Mouse (Mus musculus) embryonic facial prominence, embryonic 11.5 days (tissue): ENCODE data around the gene Arrdc4. TPM values are rescaled to one million over a fixed set of nuclear protein-coding genes. Genes with fewer than 3 reads are reported as not detected.

Source experiments
- ATAC-seq: fragments of 200-750 bp; cut with Nextera tagmentation; replicated peaks from 2 replicates; pipeline ENCODE4 v1.8.0; 2017; ENCODE audit warnings: low read depth; ENCODE audit not compliant: insufficient number of reproducible peaks, low FRiP score, low TSS enrichment
- DNase-seq: peaks from one replicate; pipeline ENCODE4 v3.0.0-alpha.2; 2015; ENCODE audit warnings: low spot score
- H3K27ac ChIP-seq: fragments of 300-500 bp; sonication (generic); replicated peaks from 2 replicates; pipeline ENCODE4 v1.5.1; 2014; ENCODE audit warnings: mild to moderate bottlenecking, low read depth, low read length, control low read depth
- H3K27me3 ChIP-seq: fragments of 300-500 bp; sonication (generic); 2 replicates; pipeline ENCODE4 v1.6.1; 2014; ENCODE audit warnings: mild to moderate bottlenecking, low read length, moderate library complexity, mixed read lengths; ENCODE audit not compliant: control insufficient read depth, insufficient read depth
- H3K36me3 ChIP-seq: fragments of 300-500 bp; sonication (generic); replicated peaks from 2 replicates; pipeline ENCODE4 v1.6.1; 2014; ENCODE audit warnings: low read depth, mild to moderate bottlenecking, low read length, moderate library complexity, mixed read lengths; ENCODE audit not compliant: control insufficient read depth, insufficient read depth
- H3K4me1 ChIP-seq: fragments of 300-500 bp; sonication (generic); 2 replicates; pipeline ENCODE4 v1.6.1; 2014; ENCODE audit warnings: low read length, mixed read lengths; ENCODE audit not compliant: control insufficient read depth, insufficient read depth
- H3K4me2 ChIP-seq: fragments of 300-500 bp; sonication (generic); 2 replicates; pipeline ENCODE4 v1.6.1; 2014; ENCODE audit warnings: low read depth, mild to moderate bottlenecking, control low read depth, low read length, moderate library complexity
- H3K4me3 ChIP-seq: fragments of 300-500 bp; sonication (generic); 2 replicates; pipeline ENCODE4 v1.5.1; 2014; ENCODE audit warnings: low read depth, low read length, control low read depth
- H3K9ac ChIP-seq: fragments of 300-500 bp; sonication (generic); replicated peaks from 2 replicates; pipeline ENCODE4 v1.6.1; 2014; ENCODE audit warnings: mild to moderate bottlenecking, control low read depth, low read length
- H3K9me3 ChIP-seq: fragments of 300-500 bp; sonication (generic); replicated peaks from 2 replicates; pipeline ENCODE4 v1.6.1; 2016; ENCODE audit warnings: mild to moderate bottlenecking, low read length, inconsistent platforms, mixed read lengths; ENCODE audit not compliant: control insufficient read depth
- WGBS: fragments of 180-500 bp; shearing (Covaris S2); extraction: QIAGEN DNeasy Blood & Tissue Kit; methylation state at CpG from one replicate; pipeline ENCODE4 v1.1.7; 2014; 5-methylcytosine and 5-hydroxymethylcytosine counted together
- polyA plus RNA-seq: library from polyadenylated mRNA; unstranded; fragments of >200 nt; fragmentation: Nextera tagmentation; extraction: Ambion mirVana; gene quantifications from 2 replicates; pipeline ENCODE4 v1.2.1, GENCODE M21; 2014

Gene Arrdc4
- polyA plus RNA-seq, 1 experiment from 2014 or later: 21.1 TPM

- ATAC-seq: no peak
- Histone ChIP-seq H3K4me2 (no peak overlapping the region), H3K4me1 (no peaks in the 10 kb centered on the region), H3K9ac (no peak overlapping the region), H3K27ac (no peak overlapping the region), H3K27me3 (no peaks in the 10 kb centered on the region), H3K4me3 (no peak overlapping the region), H3K9me3 (no peaks in the 10 kb centered on the region), H3K36me3 (no peaks in the 10 kb centered on the region)
- WGBS: 76% methylated on average over 3 of the region's 3 CpGs
- DNase-seq: no peak
These were observed 40.3 kb downstream of the Arrdc4 start for GRCm38 (mm10) chr7:68708563-68709318.

- 90% methylated on average over 7 of the region's 7 CpGs for WGBS
- DNase-seq (no peak), ATAC-seq (no peak)
- no peaks in the 10 kb centered on the region for H3K9me3 ChIP-seq
- no peaks in the 10 kb centered on the region for H3K27me3 ChIP-seq
- H3K27ac ChIP-seq: no peak overlapping the region
- H3K4me3 ChIP-seq: no peak overlapping the region
- H3K9ac ChIP-seq: no peak overlapping the region
- H3K4me2 ChIP-seq: no peak overlapping the region
- no peaks in the 10 kb centered on the region for H3K4me1 ChIP-seq
- no peaks in the 10 kb centered on the region for H3K36me3 ChIP-seq
These were observed 43.9 kb downstream of the Arrdc4 start for GRCm38 (mm10) chr7:68705162-68705561.

GRCm38 (mm10) chr7:68697313-68697712 lies 51.7 kb downstream of the Arrdc4 start:
- Histone ChIP-seq H3K36me3 (no peaks in the 10 kb centered on the region), H3K4me3 (no peak overlapping the region), H3K9me3 (no peaks in the 10 kb centered on the region), H3K27ac (no peak overlapping the region), H3K4me2 (no peak overlapping the region), H3K4me1 (no peaks in the 10 kb centered on the region), H3K27me3 (no peaks in the 10 kb centered on the region), H3K9ac (no peak overlapping the region)
- DNase-seq (no peak), ATAC-seq (no peak)
- whole genome bisulfite sequencing: 81% methylated on average over 3 of the region's 3 CpGs

GRCm38 (mm10) chr7:68696908-68697307 lies 52.1 kb downstream of the Arrdc4 start:
- H3K9ac ChIP-seq: no peak overlapping the region
- no peak overlapping the region for H3K4me2 ChIP-seq
- H3K4me1 ChIP-seq: no peaks in the 10 kb centered on the region
- no peak overlapping the region for H3K4me3 ChIP-seq
- H3K27ac ChIP-seq: no peak overlapping the region
- WGBS: 75% methylated on average over 6 of the region's 6 CpGs
- DNase-seq: no peak
- no peaks in the 10 kb centered on the region for H3K9me3 ChIP-seq
- no peak for ATAC-seq
- no peaks in the 10 kb centered on the region for H3K27me3 ChIP-seq
- H3K36me3 ChIP-seq: no peaks in the 10 kb centered on the region

GRCm38 (mm10) chr7:68696446-68696845 lies 52.6 kb downstream of the Arrdc4 start:
- Histone ChIP-seq H3K27ac (no peak overlapping the region), H3K27me3 (no peaks in the 10 kb centered on the region), H3K4me2 (no peak overlapping the region), H3K9me3 (no peaks in the 10 kb centered on the region), H3K36me3 (no peaks in the 10 kb centered on the region), H3K9ac (no peak overlapping the region), H3K4me3 (no peak overlapping the region), H3K4me1 (no peaks in the 10 kb centered on the region)
- 90% methylated on average over 5 of the region's 5 CpGs for WGBS
- DNase-seq (no peak), ATAC-seq (no peak)

DNA sequence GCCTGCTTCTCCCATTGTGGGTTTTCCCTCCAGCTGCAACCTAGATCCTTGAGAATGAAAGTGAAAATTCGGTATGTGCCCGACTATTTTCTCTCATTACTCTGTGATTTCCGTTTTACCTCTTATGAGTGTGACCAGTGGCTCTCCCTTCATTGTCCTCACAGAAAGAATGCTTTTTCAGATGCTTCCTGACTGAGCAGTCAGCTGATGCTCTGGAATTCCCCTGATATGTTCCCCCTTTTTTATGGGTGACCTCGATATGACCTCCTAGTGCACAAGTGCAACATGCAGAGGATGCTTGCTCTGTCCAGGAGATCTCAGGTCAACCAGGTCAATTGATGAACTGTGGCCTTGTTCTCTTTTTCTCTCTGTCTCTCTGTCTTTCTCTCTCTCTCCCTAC lies 56.3 kb downstream of the Arrdc4 start:
- peak; percentile 6 for DNase-seq
- no peak overlapping the region for H3K9ac ChIP-seq
- no peak for ATAC-seq
- H3K27ac ChIP-seq: no peak overlapping the region
- H3K4me1 ChIP-seq: no peaks in the 10 kb centered on the region
- no peaks in the 10 kb centered on the region for H3K27me3 ChIP-seq
- H3K9me3 ChIP-seq: no peaks in the 10 kb centered on the region
- H3K4me2 ChIP-seq: no peak overlapping the region
- no peak overlapping the region for H3K4me3 ChIP-seq
- WGBS: 59% methylated on average over 4 of the region's 4 CpGs
- H3K36me3 ChIP-seq: no peaks in the 10 kb centered on the region

GRCm38 (mm10) chr7:68691454-68691853 lies 57.6 kb downstream of the Arrdc4 start:
- H3K4me3 ChIP-seq: no peak overlapping the region
- H3K27me3 ChIP-seq: no peaks in the 10 kb centered on the region
- no peaks in the 10 kb centered on the region for H3K36me3 ChIP-seq
- 91% methylated on average over 1 of the region's 1 CpGs for WGBS
- H3K9ac ChIP-seq: no peak overlapping the region
- H3K9me3 ChIP-seq: no peaks in the 10 kb centered on the region
- no peak for ATAC-seq
- H3K27ac ChIP-seq: no peak overlapping the region
- DNase-seq: no peak
- H3K4me2 ChIP-seq: no peak overlapping the region
- no peaks in the 10 kb centered on the region for H3K4me1 ChIP-seq

GRCm38 (mm10) chr7:68687140-68687611 lies 61.9 kb downstream of the Arrdc4 start:
- DNase-seq (no peak), ATAC-seq (no peak)
- Histone ChIP-seq H3K4me2 (no peak overlapping the region), H3K9ac (no peak overlapping the region), H3K27me3 (no peaks in the 10 kb centered on the region), H3K9me3 (no peaks in the 10 kb centered on the region), H3K4me1 (no peaks in the 10 kb centered on the region), H3K27ac (no peak overlapping the region), H3K4me3 (no peak overlapping the region), H3K36me3 (no peaks in the 10 kb centered on the region)
- WGBS: 73% methylated on average over 4 of the region's 4 CpGs
